Mouse (Mus musculus): Measurements from ENCODE around the gene Gcnt3. TPM values are rescaled to one million over a fixed set of nuclear protein-coding genes. Genes with fewer than 3 reads are reported as not detected.

Gcnt3 gene
- not detected in 2 replicates for total RNA-seq (2021)
- long read RNA-seq, experiment 1, result 0 reads
- long read RNA-seq, experiment 2, result 0 reads

DNA sequence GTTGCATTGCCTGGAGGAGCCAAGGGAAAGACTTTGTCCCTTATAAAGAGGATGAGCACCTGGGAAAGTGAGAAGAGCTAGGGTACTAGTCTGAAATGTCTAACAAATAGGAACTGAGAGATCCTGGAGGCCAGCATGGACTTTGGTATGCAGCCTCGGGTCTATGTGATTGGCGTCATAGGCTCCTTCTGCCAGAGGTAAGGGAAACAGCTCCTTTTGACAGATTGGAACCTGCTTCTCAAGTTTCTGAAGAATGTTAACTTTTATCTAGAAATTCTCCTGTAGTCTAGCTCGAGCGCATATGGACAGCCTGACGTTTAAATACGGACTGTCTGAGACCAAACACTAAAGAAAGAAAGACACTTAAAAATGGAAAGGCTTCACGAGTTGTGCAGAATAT lies at the start of gene Gcnt3:
Gene Gcnt3, minus strand, starts transcription at position 101 of the 400 bp plus-strand sequence.
- DNase-seq, result no peak

DNA sequence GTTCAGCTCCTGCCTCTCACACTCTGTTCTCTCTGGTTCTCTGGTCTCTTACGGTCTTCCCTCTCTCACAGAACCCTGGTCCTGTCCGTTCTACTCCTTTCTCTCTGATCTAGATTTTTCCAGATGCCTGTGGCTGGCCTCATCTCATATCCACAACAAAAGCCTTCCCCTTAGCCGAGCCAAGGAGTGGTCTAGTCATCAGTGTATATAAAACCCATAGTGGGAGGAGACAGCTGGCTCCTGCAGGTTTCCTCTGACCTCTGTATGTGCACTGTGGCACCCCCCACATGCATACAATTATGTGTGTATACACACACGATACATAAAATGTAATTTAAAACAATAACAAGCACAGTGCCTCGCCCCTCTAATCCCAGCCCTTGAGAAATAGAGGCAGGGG lies 49.5 kb upstream of the Gcnt3 start:
- no peak for DNase-seq

- DNase-seq, result no peak
Observed at GRCm38 (mm10) chr9:70086091-70086490, 48.2 kb upstream of the Gcnt3 start.

DNA sequence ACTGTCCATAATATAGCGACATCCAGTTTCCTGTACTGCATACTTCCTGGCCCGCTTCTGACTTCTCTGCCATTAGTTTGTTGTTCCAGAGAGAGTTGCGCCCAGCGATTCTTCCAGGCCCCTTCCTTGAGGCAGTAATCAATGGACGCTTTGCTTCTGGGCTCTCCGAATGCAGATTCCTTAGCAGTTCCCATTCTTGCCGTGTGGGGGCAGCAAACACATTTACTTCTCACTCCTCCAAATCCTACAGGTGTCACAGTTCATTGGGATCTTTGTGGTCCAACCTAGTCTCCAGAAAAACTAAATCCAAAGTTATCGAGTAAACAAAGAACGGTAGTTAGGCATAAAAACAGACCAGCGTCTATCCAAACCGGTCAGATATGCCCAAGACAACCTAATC lies 46.2 kb upstream of the Gcnt3 start:
- DNase-seq, result peak; percentile 49

DNA sequence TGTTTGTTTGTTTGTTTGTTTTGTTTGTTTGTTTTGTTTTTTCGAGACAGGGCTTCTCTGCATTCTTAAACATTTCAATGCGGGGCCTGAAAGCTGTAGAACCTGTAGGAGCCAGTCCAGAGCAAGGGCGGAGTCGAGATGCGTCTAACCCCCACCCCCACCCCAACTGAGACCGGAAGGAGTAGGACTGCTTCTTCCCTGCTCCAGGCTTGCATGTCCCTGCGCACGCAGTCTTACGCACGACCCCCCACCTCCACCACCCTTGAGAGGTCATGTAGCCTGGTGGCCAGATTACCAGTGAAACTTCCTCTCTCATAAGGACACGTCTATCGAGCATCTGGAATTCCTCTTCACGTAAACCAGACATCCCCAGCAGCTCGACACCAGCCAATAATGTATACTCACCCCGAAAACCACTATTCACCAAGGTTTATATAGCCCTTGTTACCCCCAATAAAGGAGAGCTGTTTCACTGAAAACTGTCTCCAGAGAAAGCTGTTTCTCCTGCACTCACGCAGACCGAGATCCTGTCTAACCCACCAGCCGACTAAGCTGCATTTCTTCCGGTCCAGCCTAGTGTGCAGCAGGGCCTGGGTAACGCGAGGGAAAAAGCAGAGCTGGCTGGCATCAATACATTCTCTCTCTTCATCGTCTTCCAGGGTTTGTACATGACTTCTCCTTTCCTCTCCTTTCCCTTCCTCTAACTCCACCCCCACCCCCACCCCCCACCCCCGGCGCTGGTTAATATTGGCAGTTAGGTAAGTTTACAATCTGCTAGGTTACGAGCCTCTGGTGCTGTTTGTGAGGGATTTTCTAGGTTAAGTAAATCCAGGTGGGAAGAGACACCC lies 44.7 kb upstream of the Gcnt3 start:
- DNase-seq, result no peak

DNA sequence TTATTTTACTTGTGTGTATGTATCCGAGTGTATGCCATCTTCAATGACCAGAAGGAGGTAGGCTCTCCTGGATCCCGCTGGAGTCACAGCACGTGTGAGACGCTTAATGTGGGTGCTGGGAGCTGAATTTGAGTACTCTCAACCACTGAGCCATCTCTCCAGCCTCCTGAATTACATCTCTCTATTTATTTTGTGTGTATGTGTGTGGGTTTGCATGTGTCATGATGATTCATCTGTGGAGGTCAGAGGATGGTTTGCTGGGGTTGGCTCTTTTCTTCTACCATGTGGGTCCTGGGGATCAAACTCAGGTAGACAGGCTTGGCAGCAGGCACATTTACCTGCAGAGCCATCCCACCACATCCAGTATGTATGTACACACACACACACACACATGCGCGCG lies 43.9 kb upstream of the Gcnt3 start:
- no peak for DNase-seq

- DNase-seq, result no peak
Observed at GRCm38 (mm10) chr9:70080976-70081375, 43.1 kb upstream of the Gcnt3 start.

DNA sequence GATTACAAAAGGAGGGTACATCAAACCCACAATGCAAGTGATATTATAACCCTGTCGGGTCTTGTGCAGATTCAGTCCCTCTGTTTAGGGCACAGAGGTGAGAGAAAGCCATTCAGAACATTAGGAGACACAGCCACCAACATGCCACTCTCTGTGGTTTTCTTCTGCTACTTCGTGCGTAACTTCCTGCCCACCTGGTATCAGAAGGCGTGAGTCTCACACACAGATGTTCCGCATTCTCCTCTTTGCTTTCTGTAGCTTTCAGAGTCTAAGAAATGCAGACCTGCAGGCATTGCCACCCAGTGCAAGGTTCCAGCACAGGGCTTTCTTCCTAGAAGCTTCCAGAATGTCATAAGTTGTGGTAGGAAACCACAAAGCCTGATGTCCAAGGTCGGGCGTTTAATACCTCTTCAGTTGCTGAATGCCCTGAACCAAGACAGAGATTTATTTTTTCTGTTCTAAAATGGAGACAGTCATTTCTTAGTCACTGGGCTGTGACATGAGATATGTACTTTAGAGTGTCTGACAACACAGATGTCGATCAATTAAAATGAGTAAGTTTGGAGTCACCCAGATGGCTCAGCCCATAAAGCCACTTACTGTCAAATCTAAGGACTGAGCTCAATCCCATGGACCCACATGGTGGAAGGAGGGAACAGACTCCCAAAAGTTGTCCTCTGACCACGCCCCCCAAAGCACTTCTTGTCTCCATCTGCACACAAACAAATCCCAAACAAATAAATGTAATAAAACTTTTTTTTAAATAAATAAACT lies 42.3 kb upstream of the Gcnt3 start:
- DNase-seq, result peak; percentile 29

DNA sequence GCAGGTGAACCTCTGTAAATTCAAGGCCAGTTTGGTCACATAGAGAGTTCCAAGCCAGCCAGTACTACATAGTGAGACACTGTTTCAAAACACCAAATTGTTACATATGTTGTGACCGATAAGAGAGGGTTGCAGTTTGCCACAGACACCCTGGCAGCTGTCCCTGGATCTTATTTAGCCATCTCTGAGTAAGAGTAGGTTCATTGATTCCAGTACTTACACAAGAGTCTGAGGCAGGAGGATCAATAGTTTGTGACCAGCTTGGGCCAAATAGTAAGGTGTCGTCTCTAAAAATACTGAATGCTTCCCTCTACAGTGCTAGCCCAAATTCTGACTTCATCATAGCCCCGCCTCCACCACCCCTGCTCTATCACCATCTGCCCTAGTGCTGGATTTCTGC lies 40.1 kb upstream of the Gcnt3 start:
- no peak for DNase-seq

- no peak for DNase-seq
Observed at GRCm38 (mm10) chr9:70077170-70077569, 39.3 kb upstream of the Gcnt3 start.

DNA sequence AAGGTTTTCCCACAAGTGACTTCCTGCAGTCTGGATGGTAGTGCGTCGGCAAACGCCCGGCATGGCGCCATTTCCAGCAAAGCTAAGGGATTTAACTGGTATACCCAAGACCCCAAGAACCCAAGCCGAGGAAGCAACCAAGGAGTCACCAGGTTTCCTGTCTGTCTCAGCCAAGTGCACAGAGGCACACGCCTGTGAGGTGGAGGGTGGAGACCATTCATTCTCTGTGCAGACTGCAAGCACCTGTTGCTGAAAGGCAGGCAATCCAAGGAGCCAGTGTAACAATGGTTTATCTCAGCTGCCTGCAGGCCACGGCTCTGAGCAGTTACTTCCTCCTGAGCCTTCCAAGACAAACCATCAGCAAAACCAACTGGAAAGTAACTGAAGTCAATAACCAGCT lies 34.5 kb upstream of the Gcnt3 start:
- no peak for DNase-seq

DNA sequence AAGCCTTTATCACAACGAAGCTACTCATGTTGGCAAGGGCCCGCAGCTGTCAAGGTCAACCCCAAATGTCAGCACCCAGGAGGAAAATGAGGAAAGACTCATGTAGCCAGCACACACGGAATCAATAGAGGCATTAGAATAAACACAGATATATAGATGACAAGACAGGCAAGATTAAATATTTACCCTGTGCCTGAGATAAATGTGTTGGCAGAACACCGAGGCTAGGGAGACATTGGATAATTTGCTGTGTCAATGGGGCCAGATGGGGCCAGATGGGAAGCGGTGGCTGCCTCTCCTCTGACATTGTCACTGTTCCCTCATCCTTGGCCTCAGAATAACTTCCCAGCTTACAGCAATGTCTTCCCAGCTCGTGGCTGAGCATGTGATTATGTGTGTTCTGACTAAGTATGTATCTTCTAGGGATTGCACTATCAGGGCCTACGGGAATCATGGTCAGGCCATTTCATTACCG lies 32.1 kb upstream of the Gcnt3 start:
- DNase-seq, result peak; percentile 67

DNA sequence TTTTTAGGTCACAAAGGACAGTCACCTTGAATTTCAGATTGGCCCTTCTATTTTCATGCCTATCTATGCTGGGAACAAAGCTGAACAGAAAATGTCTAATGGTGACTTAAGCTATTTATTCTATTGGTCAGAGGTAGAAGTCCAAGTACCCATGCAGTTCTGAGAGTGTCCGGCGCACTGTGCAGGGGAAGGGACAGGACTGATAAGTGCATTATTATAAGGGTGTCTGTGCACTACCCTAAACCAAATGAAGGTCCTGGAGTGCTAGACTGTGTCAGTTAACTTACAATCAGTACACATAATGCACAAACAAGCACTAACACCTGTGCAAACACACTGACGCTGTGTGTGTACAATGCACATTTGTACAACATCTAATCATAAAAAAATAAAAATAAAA lies 29.6 kb upstream of the Gcnt3 start:
- DNase-seq, result no peak

- no peak for DNase-seq
Observed at GRCm38 (mm10) chr9:70062012-70062411, 24.1 kb upstream of the Gcnt3 start.

GRCm38 (mm10) chr9:70053411-70053810 lies 15.5 kb upstream of the Gcnt3 start:
- no peak for DNase-seq

DNA sequence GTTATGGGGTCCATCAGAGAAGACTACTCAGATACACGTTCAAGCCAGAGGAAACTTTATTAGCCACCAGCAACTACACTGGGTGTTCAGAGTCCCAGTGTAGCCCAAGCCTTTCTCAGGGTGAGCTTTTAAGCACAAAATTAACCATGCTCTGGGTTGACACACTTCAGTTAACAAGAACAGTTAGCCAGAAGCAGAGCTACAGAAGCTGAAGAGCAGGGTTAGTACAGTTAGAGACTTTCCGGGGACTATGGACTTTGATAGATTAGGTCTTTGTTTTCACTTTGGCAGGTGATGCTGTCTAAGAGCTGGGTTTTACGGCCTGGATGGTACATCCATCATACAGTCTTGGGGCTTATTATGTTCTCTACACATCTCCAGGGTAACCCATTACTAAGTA lies 14.8 kb upstream of the Gcnt3 start:
- DNase-seq, result no peak

DNA sequence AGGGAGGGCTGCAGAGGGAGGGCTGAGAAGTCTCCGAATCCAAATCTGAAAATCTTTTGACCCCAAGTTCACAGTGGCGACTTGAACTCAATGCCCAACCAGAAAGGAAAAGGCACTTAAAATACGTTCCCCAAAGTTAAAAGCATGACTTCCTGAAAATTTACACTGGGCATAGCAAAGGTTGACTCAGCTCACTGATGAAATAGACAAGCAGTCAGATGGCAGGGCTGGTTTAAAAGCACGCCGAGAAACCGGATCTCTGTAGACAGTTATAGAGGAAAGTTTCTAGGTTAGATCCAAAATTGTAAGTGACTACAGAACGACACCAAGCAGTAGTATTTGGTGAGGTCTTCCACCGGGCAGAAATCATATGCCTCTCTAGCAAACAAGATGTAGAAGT lies 12.0 kb upstream of the Gcnt3 start:
- no peak for DNase-seq

DNA sequence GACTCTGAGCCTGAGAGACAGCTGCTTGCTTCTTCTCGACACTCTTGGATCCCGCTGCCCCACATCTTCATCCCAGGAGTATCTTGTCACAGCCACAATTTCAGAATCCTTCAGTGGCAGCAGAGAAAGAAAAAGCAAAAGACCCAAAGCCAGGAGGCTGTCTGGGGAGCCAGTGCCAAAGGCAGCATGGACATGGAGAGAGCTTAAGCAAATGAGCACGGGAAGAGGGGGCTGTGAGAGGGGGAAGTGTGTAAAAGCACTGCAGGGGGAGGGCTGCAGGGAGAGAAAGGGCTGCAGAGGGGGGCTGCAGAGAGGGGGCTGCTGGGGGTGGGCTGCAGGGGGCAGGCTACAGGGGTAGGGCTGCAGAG lies 11.5 kb upstream of the Gcnt3 start:
- DNase-seq, result no peak

GRCm38 (mm10) chr9:70048751-70049415 lies 11.0 kb upstream of the Gcnt3 start:
- DNase-seq, result peak; percentile 54

DNA sequence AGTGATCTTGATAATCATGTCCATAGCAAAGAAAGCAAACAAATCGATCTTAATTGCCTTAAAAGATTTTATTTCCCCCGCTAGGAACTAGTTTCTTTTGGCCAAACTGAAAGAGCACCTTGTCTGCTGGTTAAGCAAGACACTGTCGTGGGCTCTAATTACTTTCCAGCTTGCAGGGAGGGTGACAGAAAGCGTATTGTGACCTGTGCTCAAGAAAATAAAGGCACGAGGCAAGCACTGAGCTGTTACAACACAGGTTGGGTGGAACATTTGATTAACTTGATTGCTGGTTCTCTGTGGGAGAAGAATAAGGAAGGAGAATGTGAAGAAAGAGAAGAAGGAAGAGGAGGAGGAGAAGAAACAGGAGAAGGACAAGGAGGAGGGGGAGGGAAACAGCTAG lies 10.4 kb upstream of the Gcnt3 start:
- no peak for DNase-seq

- DNase-seq, result no peak
Observed at GRCm38 (mm10) chr9:70047839-70048238, 10.0 kb upstream of the Gcnt3 start.

DNA sequence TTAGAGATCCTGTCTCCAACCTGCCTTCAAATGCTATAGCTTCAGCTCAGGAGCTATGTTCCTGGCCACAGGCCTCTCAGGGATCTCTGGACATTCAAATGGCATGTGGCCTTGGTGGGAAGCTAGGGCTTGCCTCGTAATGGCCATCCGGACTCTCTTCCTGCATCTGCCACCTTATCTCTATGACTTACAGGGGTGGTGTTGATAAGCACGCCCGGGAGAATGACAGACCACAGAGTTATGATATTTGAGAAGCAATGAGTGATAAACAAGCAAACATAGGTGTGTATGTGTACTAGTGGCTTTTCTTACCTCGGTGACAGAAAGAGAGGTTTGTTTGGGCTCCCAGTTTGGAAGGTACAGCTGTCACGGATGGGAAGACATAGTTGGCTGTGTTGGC lies 8.4 kb upstream of the Gcnt3 start:
- no peak for DNase-seq

- DNase-seq, result no peak
Observed at GRCm38 (mm10) chr9:70044865-70045264, 7.0 kb upstream of the Gcnt3 start.

Data from adrenal gland, postnatal 14 days (tissue).